In the genomic region with DNA sequence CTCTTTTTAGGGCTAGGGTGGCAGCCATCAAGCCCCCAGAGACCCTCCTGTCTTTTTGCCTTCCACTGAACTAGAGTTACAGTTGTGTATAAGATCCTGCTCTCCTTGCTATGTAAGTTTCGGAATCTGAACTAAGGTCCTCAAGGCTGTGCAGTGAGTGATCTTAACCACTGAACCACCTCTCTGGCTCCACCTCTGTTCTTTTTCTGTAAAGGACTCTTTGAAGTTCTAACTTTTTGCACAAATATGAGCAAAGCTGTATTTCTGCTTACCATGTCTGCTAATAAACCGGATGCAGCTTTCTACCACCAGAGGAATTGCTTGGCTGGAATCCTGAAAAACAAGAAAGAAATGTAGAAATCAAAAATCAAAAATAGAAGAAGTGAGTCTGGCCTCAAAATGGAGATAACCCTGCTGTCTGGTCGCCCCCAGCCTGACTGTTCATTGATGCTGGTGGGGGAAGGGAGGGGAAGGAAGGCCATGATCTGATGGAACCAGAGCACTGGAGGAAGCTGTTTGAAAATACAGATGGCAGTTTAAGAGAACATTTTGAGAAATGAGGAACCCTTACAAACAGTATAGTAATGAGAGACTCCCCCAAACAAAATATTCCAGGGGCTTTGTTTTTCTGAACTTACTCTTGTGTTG, we compare ENCODE assay signal across 31 mouse cellular contexts. TPM values are rescaled to one million over a fixed set of nuclear protein-coding genes. Genes with fewer than 3 reads are reported as not detected.
DNase-seq lines count a peak whose midpoint lies in the region; ATAC-seq lines count a peak whose summit lies in the region.
"Had no signal": no experiment of that assay in that cellular context is flagged by ENCODE, and none has a peak within 500 bp of the region (broad histone marks: within the 10 kb centered on the region; RNA-seq: fewer than 3 reads in every experiment).

No protein-coding gene starts in this region.

- no peak overlapping the region for H3K4me3 ChIP-seq in forebrain, embryonic 15.5 days
- H3K4me3 ChIP-seq: embryonic facial prominence, embryonic 10.5 days; embryonic facial prominence, embryonic 15.5 days; hindbrain, embryonic 13.5 days; limb, embryonic 10.5 days; limb, embryonic 15.5 days; liver, embryonic 13.5 days; stomach, embryonic 15.5 days had no signal

- no peaks in the 10 kb centered on the region for H3K27me3 ChIP-seq in forebrain, embryonic 15.5 days
- H3K27me3 ChIP-seq: embryonic facial prominence, embryonic 15.5 days; hindbrain, embryonic 13.5 days; limb, embryonic 15.5 days; liver, embryonic 13.5 days; Patski; stomach, embryonic 15.5 days had no signal

- DNase-seq in CD4-positive helper T cell, adult 2 months (ENCODE audit: low read depth, low spot score): peak; percentile 51
- peak; percentile 43 for DNase-seq in MEL-GATA-1-ER (ENCODE audit: extremely low read depth, low read depth)
- peak; percentile 17 to 29 for DNase-seq in thymus, postnatal 36 days
- DNase-seq in kidney, adult 8-10 months: no peak
- DNase-seq in kidney, adult 18-20 months: no peak
- DNase-seq: adrenal gland, postnatal 25 days; cerebellum, adult 11-12 months; cerebellum, postnatal 10 days; gastrocnemius, postnatal 36 days; heart, adult 18-20 months; heart, postnatal 4 days; kidney, adult 2 months; kidney, postnatal 4 days; liver, embryonic 13.5 days; lung, adult 18-20 months; lung, postnatal 10 days; midbrain, embryonic 14.5 days; right cerebral cortex, postnatal 25 days had no signal

- H3K4me1 ChIP-seq in forebrain, embryonic 15.5 days: no peaks in the 10 kb centered on the region
- H3K4me1 ChIP-seq: embryonic facial prominence, embryonic 10.5 days; embryonic facial prominence, embryonic 15.5 days; limb, embryonic 10.5 days; limb, embryonic 15.5 days; liver, embryonic 13.5 days; stomach, embryonic 15.5 days had no signal

- H3K27ac ChIP-seq in forebrain, embryonic 15.5 days (replicated peaks): no peak overlapping the region
- H3K27ac ChIP-seq: embryonic facial prominence, embryonic 10.5 days; embryonic facial prominence, embryonic 15.5 days; hindbrain, embryonic 13.5 days; kidney, postnatal 0 days; limb, embryonic 10.5 days; limb, embryonic 15.5 days; liver, embryonic 13.5 days; macrophage; stomach, embryonic 15.5 days had no signal

- no peak overlapping the region for H3K4me2 ChIP-seq in forebrain, embryonic 15.5 days (replicated peaks)
- H3K4me2 ChIP-seq: embryonic facial prominence, embryonic 15.5 days; heart, embryonic 11.5 days; hindbrain, embryonic 13.5 days; limb, embryonic 15.5 days; liver, embryonic 13.5 days; stomach, embryonic 15.5 days had no signal

- H3K9ac ChIP-seq in forebrain, embryonic 15.5 days (replicated peaks): no peak overlapping the region
- H3K9ac ChIP-seq: embryonic facial prominence, embryonic 15.5 days; hindbrain, embryonic 13.5 days; limb, embryonic 15.5 days; liver, embryonic 13.5 days; stomach, embryonic 15.5 days had no signal

- 94% methylated on average over 3 of the region's 3 CpGs for WGBS in forebrain, embryonic 15.5 days

- ATAC-seq in megakaryocyte progenitor cell, adult 5-6 weeks (replicated peaks; ENCODE audit: poor library complexity): 0 out of 2 replicates have a peak, but pooled peaks have one; percentile 31
- no peak for ATAC-seq in forebrain, embryonic 15.5 days (replicated peaks)
- ATAC-seq: forebrain, embryonic 14.5 days; Patski had no signal

- H3K9me3 ChIP-seq in forebrain, embryonic 15.5 days: no peaks in the 10 kb centered on the region
- H3K9me3 ChIP-seq: embryonic facial prominence, embryonic 10.5 days; embryonic facial prominence, embryonic 15.5 days; hindbrain, embryonic 13.5 days; limb, embryonic 10.5 days; limb, embryonic 15.5 days; liver, embryonic 13.5 days; stomach, embryonic 15.5 days had no signal

- H3K36me3 ChIP-seq in forebrain, embryonic 15.5 days: peaks cover 24% of the 10 kb centered on the region

RNA-seq across cellular contexts. Expression of a gene that starts 45.5 kb away (rescaled TPM):
- total RNA-seq in megakaryocyte progenitor cell, adult 5-6 weeks (2015): 21.4 and 22.1 TPM in 2 replicates
- 25.9 and 28.6 TPM in 2 replicates for total RNA-seq in megakaryocyte progenitor cell, adult 5-6 weeks (2017)
- 0.42 and 0.67 TPM in 2 replicates for polyA plus RNA-seq in forebrain, embryonic 15.5 days (2015; fragmentation: Nextera tagmentation; extraction: Ambion mirVana)

Comparison
In these comparisons a context has a peak if more than half of its experiments do, and no peak if none do; other contexts are left out.
1. DNase-seq: peak in CD4-positive helper T cell, adult 2 months (single experiment), MEL-GATA-1-ER (single experiment) and thymus, postnatal 36 days (2 of 2); none in kidney, adult 8-10 months (0 of 2) and kidney, adult 18-20 months (single experiment).